Mouse (Mus musculus) bone marrow macrophage, adult 2 months (primary cell): ENCODE measurements around the gene Dab1. TPM values are rescaled to one million over a fixed set of nuclear protein-coding genes. Genes with fewer than 3 reads are reported as not detected.

Experiments used
- H3K27ac ChIP-seq: 2 replicates; pipeline ENCODE4 v1.5.1; 2012; ENCODE audit warnings: low read depth, low read length; ENCODE audit not compliant: insufficient read depth
- H3K4me1 ChIP-seq: 2 replicates; pipeline ENCODE4 v1.6.1; 2012; ENCODE audit warnings: low read length; ENCODE audit not compliant: control insufficient read depth, insufficient read depth
- H3K4me3 ChIP-seq: 2 replicates; pipeline ENCODE4 v1.5.1; 2012; ENCODE audit warnings: mild to moderate bottlenecking, low read length, moderate library complexity; ENCODE audit not compliant: insufficient read depth
- CTCF ChIP-seq: IDR thresholded peaks from 2 replicates; pipeline ENCODE4 v1.5.1; 2012; ENCODE audit warnings: low read depth, mild to moderate bottlenecking, low read length, moderate library complexity
- POLR2A ChIP-seq: IDR thresholded peaks from 2 replicates; pipeline ENCODE4 v1.6.1; 2012; ENCODE audit warnings: mild to moderate bottlenecking, low read depth, low read length, borderline replicate concordance
- polyA plus RNA-seq: library from polyadenylated mRNA; stranded (reverse); fragments of >200 nt; gene quantifications from 2 replicates; pipeline ENCODE4 v1.2.4, GENCODE M21; 2012; ENCODE audit not compliant: missing spikeins, insufficient read depth, insufficient read length

The Dab1 gene
- polyA plus RNA-seq, 1 experiment = not detected

GRCm38 (mm10) chr4:103793589-103794312 lies 174.6 kb downstream of the Dab1 start:
- H3K4me3 ChIP-seq = no peak overlapping the region
- no peak for TF ChIP-seq CTCF
- no peak for TF ChIP-seq POLR2A
- H3K27ac ChIP-seq = no peak overlapping the region
- H3K4me1 ChIP-seq = no peaks in the 10 kb centered on the region

- Histone ChIP-seq H3K4me3 (no peak overlapping the region), H3K4me1 (no peaks in the 10 kb centered on the region), H3K27ac (no peak overlapping the region)
- TF ChIP-seq CTCF = no peak
- TF ChIP-seq POLR2A = no peak
Measured at GRCm38 (mm10) chr4:103796416-103796815, 177.3 kb downstream of the Dab1 start.

DNA sequence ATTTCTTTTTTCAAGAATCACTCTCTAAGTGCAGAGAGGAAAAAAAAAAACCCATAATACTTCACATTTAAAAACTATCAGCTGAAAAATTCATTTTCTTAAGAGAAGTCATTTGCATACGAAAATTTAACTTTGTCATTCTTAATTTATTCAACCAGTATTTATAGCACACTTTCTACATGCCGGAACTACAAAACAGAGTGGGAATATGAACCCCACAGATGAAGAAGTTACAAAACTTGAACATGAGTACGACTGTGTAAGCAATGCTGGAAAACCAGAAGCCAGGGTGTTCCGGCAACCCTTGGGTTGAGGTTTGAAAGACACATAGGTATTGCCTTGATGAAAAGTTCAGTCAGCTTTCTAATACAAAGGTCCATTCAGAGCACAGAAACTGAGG lies 183.3 kb downstream of the Dab1 start:
- Histone ChIP-seq H3K4me1 (no peaks in the 10 kb centered on the region), H3K27ac (no peak overlapping the region), H3K4me3 (no peak overlapping the region)
- TF ChIP-seq POLR2A (no peak), CTCF (no peak)

GRCm38 (mm10) chr4:103804461-103804860 lies 185.3 kb downstream of the Dab1 start:
- no peak overlapping the region for H3K27ac ChIP-seq
- no peak for TF ChIP-seq POLR2A
- no peak for TF ChIP-seq CTCF

DNA sequence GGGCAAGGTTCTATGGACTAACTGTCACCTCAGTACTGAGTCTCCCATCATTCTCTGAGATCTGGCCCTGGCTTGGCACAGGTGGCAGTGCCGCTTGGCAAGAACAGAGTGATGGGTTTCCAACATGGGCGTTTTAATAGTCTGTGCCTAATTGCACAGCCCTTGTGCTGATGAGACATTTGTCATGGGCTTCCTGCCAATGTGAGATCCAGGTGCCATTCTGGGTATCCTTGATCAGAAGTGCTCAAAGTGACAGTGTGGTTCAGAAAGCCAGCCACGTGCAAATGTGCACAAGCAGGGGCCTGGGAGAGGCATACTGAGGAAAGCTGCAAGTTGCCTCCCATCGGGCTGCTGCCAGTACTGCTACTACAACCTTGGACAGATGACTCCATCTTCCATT lies 203.5 kb downstream of the Dab1 start:
- Histone ChIP-seq H3K27ac (no peak overlapping the region), H3K4me3 (no peak overlapping the region), H3K4me1 (no peaks in the 10 kb centered on the region)
- TF ChIP-seq POLR2A = no peak
- no peak for TF ChIP-seq CTCF

More at GRCm38 (mm10) chr4:103804461-103804860, 185.3 kb downstream of the Dab1 start:
- Histone ChIP-seq H3K4me1 (no peaks in the 10 kb centered on the region), H3K4me3 (no peak overlapping the region)

GRCm38 (mm10) chr4:103838377-103838776 lies 219.2 kb downstream of the Dab1 start:
- H3K4me1 ChIP-seq = no peaks in the 10 kb centered on the region
- H3K4me3 ChIP-seq = no peak overlapping the region
- H3K27ac ChIP-seq = no peak overlapping the region
- no peak for TF ChIP-seq POLR2A
- no peak for TF ChIP-seq CTCF

- Histone ChIP-seq H3K4me3 (no peak overlapping the region), H3K27ac (no peak overlapping the region), H3K4me1 (no peaks in the 10 kb centered on the region)
- no peak for TF ChIP-seq POLR2A
- no peak for TF ChIP-seq CTCF
Measured at GRCm38 (mm10) chr4:103839541-103839940, 220.4 kb downstream of the Dab1 start.

DNA sequence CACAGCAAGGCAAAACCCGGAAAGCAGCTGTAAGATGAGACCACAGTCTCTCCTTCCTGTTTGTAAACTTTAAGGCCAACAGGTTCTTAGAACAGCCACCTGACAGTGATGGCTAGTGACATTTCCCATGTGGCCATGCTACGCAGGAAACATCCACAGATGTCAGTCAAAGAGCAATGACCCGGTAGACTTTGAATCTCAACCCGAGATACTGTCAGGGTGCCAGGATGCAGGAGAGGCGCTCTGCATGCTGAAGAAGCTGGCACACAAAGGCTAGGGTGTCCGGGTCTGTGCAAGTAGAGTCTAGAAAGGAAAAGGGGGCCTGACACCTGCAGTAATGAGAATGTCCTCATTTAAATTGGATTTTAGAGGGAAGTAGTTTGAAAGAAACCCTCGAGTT lies 222.0 kb downstream of the Dab1 start:
- Histone ChIP-seq H3K4me1 (no peaks in the 10 kb centered on the region), H3K4me3 (no peak overlapping the region), H3K27ac (no peak overlapping the region)
- TF ChIP-seq CTCF (no peak), POLR2A (no peak)

DNA sequence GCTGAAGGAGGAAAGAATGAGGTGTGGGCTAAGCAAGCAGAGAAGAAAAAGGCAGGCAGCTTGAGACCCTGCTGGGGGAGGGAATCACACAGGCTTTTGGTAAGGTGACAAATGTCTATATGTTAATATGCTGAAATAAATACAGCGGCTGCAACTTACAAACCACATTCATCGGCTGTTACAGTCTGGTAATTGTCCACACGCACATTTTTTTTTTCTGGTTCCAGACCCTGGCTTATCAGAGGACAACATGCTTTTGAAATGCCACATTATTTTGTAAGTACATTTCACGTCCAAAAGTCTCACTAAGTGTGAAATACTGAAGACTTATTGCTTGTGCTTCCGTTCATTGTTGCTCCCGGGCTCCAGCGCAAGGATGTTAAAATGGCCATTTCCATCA lies 225.5 kb downstream of the Dab1 start:
- TF ChIP-seq POLR2A (no peak), CTCF (no peak)
- Histone ChIP-seq H3K27ac (no peak overlapping the region), H3K4me3 (no peak overlapping the region), H3K4me1 (no peaks in the 10 kb centered on the region)

GRCm38 (mm10) chr4:103857173-103857572 lies 238.0 kb downstream of the Dab1 start:
- TF ChIP-seq CTCF = no peak
- no peak for TF ChIP-seq POLR2A
- no peaks in the 10 kb centered on the region for H3K4me1 ChIP-seq
- H3K27ac ChIP-seq = no peak overlapping the region
- no peak overlapping the region for H3K4me3 ChIP-seq
